Mouse (Mus musculus): ENCODE measurements around the gene Cdh8.

DNA sequence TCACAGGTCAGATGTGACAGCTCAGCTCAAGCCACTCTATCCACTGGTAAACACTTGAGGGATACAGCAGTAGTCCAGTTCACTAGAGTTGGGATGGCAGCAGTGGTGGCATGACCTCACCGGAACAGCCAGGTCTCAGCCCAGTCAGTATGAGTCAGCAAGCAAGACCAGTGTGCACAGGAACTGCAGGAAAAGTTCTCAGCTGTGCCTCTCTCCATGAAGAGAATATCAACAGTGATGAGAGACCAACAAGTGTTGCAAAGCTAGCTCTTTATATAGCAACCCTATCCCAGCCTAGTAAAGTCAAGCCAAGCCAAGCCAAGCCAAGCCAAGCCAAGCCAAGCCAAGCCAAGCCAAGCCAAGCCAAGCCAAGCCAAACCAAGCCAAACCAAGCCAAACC, 30.2 kb upstream of the Cdh8 start:
- TF ChIP-seq GATA1 (IDR thresholded peaks at IDR 0.05; ENCODE audit: low read depth, low read length) (no peak), CTCF (IDR thresholded peaks at IDR 0.05 in 2 of 3, conservative IDR thresholded peaks at IDR 0.05 in 1 of 3; ENCODE audit: control insufficient read depth in 1 of 3, insufficient read depth in 1 of 3, low read depth in 2 of 3, low read length in 3 of 3, poor library complexity in 1 of 3, severe bottlenecking in 1 of 3) (no peak), JUND (IDR thresholded peaks at IDR 0.05; ENCODE audit: low read depth, low read length) (no peak), MYB (IDR thresholded peaks at IDR 0.05; ENCODE audit: low read depth, low read length) (no peak), POLR2A (IDR thresholded peaks at IDR 0.05; ENCODE audit: control insufficient read depth in 1 of 2, insufficient read depth in 1 of 2, low read depth in 1 of 2, low read length in 2 of 2, poor library complexity in 1 of 2) (no peak)
